Mouse (Mus musculus): Measurements from ENCODE around the gene Tagap1. TPM values are rescaled to one million over a fixed set of nuclear protein-coding genes. Genes with fewer than 3 reads are reported as not detected.
"Not testable (repeated sequence)": the region's sequence is repeated elsewhere in the genome, so short reads cannot be mapped to it uniquely, and the experiment has no call there.

The Tagap1 gene
- polyA plus RNA-seq, 1 experiment from 2014 or later = 13.1 TPM

GRCm38 (mm10) chr17:6980144-6980543 is 19.2 kb upstream of the Tagap1 start:
- H3K36me3 ChIP-seq (replicated peaks); H3K4me2 ChIP-seq; H3K4me3 ChIP-seq (replicated peaks); H3K27me3 ChIP-seq; H3K27ac ChIP-seq (replicated peaks); ATAC-seq (ENCODE audit: insufficient read depth); H3K9me3 ChIP-seq (replicated peaks); H3K4me1 ChIP-seq (replicated peaks); H3K9ac ChIP-seq: not testable (repeated sequence)
- WGBS (ENCODE audit: insufficient replicate concordance) = 83% methylated on average over 5 of the region's 8 CpGs

- H3K27ac ChIP-seq (replicated peaks); H3K4me1 ChIP-seq (replicated peaks); H3K9me3 ChIP-seq (replicated peaks); H3K36me3 ChIP-seq (replicated peaks); H3K27me3 ChIP-seq: not testable (repeated sequence)
- H3K4me3 ChIP-seq (replicated peaks) = peak overlapping the region; percentile 64
- ATAC-seq (ENCODE audit: insufficient read depth) = peak; percentile 7
- peak overlapping the region; percentile 63 for H3K9ac ChIP-seq
- H3K4me2 ChIP-seq = peak overlapping the region; percentile 83
- 26% methylated on average over 5 of the region's 5 CpGs for WGBS (ENCODE audit: insufficient replicate concordance)
These were observed 18.4 kb upstream of the Tagap1 start for GRCm38 (mm10) chr17:6979380-6979779.

GRCm38 (mm10) chr17:6978287-6979248 is 17.6 kb upstream of the Tagap1 start, which contains the start of gene Gm49721:
Gm49721 (plus strand) TSS chr17:6978904.
- H3K4me3 ChIP-seq (replicated peaks) = peak within 1 kb of the TSS; percentile 64
- H3K9me3 ChIP-seq (replicated peaks); H3K36me3 ChIP-seq (replicated peaks); H3K27ac ChIP-seq (replicated peaks); H3K4me1 ChIP-seq (replicated peaks); H3K27me3 ChIP-seq: not testable (repeated sequence)
- H3K4me2 ChIP-seq = peak within 1 kb of the TSS; percentile 83
- peak; percentile 95 for ATAC-seq (ENCODE audit: insufficient read depth)
- WGBS (ENCODE audit: insufficient replicate concordance) = 1% methylated on average over 50 of the region's 68 CpGs
- H3K9ac ChIP-seq = peak within 1 kb of the TSS; percentile 63

GRCm38 (mm10) chr17:6974985-6975384 is 14.0 kb upstream of the Tagap1 start:
- H3K9me3 ChIP-seq (replicated peaks); H3K4me1 ChIP-seq (replicated peaks); H3K4me3 ChIP-seq (replicated peaks); H3K36me3 ChIP-seq (replicated peaks); H3K27me3 ChIP-seq; ATAC-seq (ENCODE audit: insufficient read depth); H3K9ac ChIP-seq; H3K4me2 ChIP-seq; H3K27ac ChIP-seq (replicated peaks): not testable (repeated sequence)
- WGBS (ENCODE audit: insufficient replicate concordance) = 38% methylated on average over 3 of the region's 3 CpGs

- WGBS (ENCODE audit: insufficient replicate concordance) = 57% methylated on average over 4 of the region's 4 CpGs
- not testable (repeated sequence) for H3K27me3 ChIP-seq; H3K4me3 ChIP-seq (replicated peaks); H3K4me1 ChIP-seq (replicated peaks); H3K9me3 ChIP-seq (replicated peaks); ATAC-seq (ENCODE audit: insufficient read depth); H3K27ac ChIP-seq (replicated peaks); H3K36me3 ChIP-seq (replicated peaks); H3K4me2 ChIP-seq; H3K9ac ChIP-seq
These were observed 12.0 kb upstream of the Tagap1 start for GRCm38 (mm10) chr17:6972836-6973396.

GRCm38 (mm10) chr17:6971238-6971637 is 10.3 kb upstream of the Tagap1 start:
- 53% methylated on average over 8 of the region's 8 CpGs for WGBS (ENCODE audit: insufficient replicate concordance)
- H3K4me3 ChIP-seq (replicated peaks); H3K36me3 ChIP-seq (replicated peaks); H3K27ac ChIP-seq (replicated peaks); H3K4me1 ChIP-seq (replicated peaks); H3K4me2 ChIP-seq; ATAC-seq (ENCODE audit: insufficient read depth); H3K9me3 ChIP-seq (replicated peaks); H3K9ac ChIP-seq; H3K27me3 ChIP-seq: not testable (repeated sequence)

GRCm38 (mm10) chr17:6970334-6970733 is 9.4 kb upstream of the Tagap1 start, which contains the start of gene Rnaset2b:
Rnaset2b (plus strand) TSS chr17:6970634.
- not testable (repeated sequence) for H3K9me3 ChIP-seq (replicated peaks); H3K4me2 ChIP-seq; H3K27ac ChIP-seq (replicated peaks); H3K9ac ChIP-seq; H3K4me1 ChIP-seq (replicated peaks); H3K4me3 ChIP-seq (replicated peaks); H3K27me3 ChIP-seq; ATAC-seq (ENCODE audit: insufficient read depth); H3K36me3 ChIP-seq (replicated peaks)
- WGBS (ENCODE audit: insufficient replicate concordance) = 55% methylated on average over 1 of the region's 8 CpGs

GRCm38 (mm10) chr17:6967673-6968072 is 6.7 kb upstream of the Tagap1 start:
- not testable (repeated sequence) for H3K9me3 ChIP-seq (replicated peaks); H3K4me2 ChIP-seq; H3K27ac ChIP-seq (replicated peaks); H3K4me3 ChIP-seq (replicated peaks); H3K4me1 ChIP-seq (replicated peaks); H3K27me3 ChIP-seq; ATAC-seq (ENCODE audit: insufficient read depth); H3K36me3 ChIP-seq (replicated peaks); H3K9ac ChIP-seq
- 0% methylated on average over 1 of the region's 1 CpGs for WGBS (ENCODE audit: insufficient replicate concordance)

- ATAC-seq (ENCODE audit: insufficient read depth); H3K9me3 ChIP-seq (replicated peaks); H3K4me1 ChIP-seq (replicated peaks); H3K9ac ChIP-seq; H3K27ac ChIP-seq (replicated peaks); H3K36me3 ChIP-seq (replicated peaks); H3K4me2 ChIP-seq; H3K27me3 ChIP-seq; H3K4me3 ChIP-seq (replicated peaks): not testable (repeated sequence)
- WGBS (ENCODE audit: insufficient replicate concordance) = 6% methylated on average over 6 of the region's 6 CpGs
These were observed 4.4 kb upstream of the Tagap1 start for GRCm38 (mm10) chr17:6965364-6965763.

- not testable (repeated sequence) for H3K9ac ChIP-seq; H3K27ac ChIP-seq (replicated peaks); H3K36me3 ChIP-seq (replicated peaks); H3K4me2 ChIP-seq; H3K9me3 ChIP-seq (replicated peaks); ATAC-seq (ENCODE audit: insufficient read depth); H3K4me1 ChIP-seq (replicated peaks); H3K27me3 ChIP-seq; H3K4me3 ChIP-seq (replicated peaks)
- 57% methylated on average over 4 of the region's 4 CpGs for WGBS (ENCODE audit: insufficient replicate concordance)
These were observed 2.0 kb upstream of the Tagap1 start for GRCm38 (mm10) chr17:6962936-6963335.

- not testable (repeated sequence) for ATAC-seq (ENCODE audit: insufficient read depth); H3K36me3 ChIP-seq (replicated peaks); H3K9me3 ChIP-seq (replicated peaks); H3K4me1 ChIP-seq (replicated peaks); H3K4me2 ChIP-seq; H3K9ac ChIP-seq; H3K27me3 ChIP-seq; H3K4me3 ChIP-seq (replicated peaks); H3K27ac ChIP-seq (replicated peaks)
- WGBS (ENCODE audit: insufficient replicate concordance) = 45% methylated on average over 4 of the region's 6 CpGs
These were observed 1.4 kb upstream of the Tagap1 start for GRCm38 (mm10) chr17:6962339-6962738.

All from liver, embryonic 15.5 days (tissue).